41 mouse cellular contexts compared by ENCODE assay signal in genomic region chr16:57117562-57117961, GRCm38 (mm10). TPM values are rescaled to one million over a fixed set of nuclear protein-coding genes. Genes with fewer than 3 reads are reported as not detected.
"Had no signal": no experiment of that assay in that cellular context is flagged by ENCODE, and none has a peak within 500 bp of the region (broad histone marks: within the 10 kb centered on the region; RNA-seq: fewer than 3 reads in every experiment).

No protein-coding gene starts in this region.

- H3K9me3 ChIP-seq: limb, embryonic 10.5 days; limb, embryonic 12.5 days; limb, embryonic 13.5 days; limb, embryonic 15.5 days; liver, embryonic 12.5 days; liver, embryonic 13.5 days; liver, embryonic 15.5 days; lung, embryonic 15.5 days; megakaryocyte, embryonic 14.5 days; midbrain, embryonic 12.5 days; midbrain, embryonic 13.5 days; midbrain, embryonic 15.5 days; neural tube, embryonic 12.5 days; neural tube, embryonic 13.5 days had no signal

- H3K4me3 ChIP-seq: limb, embryonic 10.5 days; limb, embryonic 12.5 days; limb, embryonic 13.5 days; limb, embryonic 15.5 days; liver, embryonic 12.5 days; liver, embryonic 13.5 days; liver, embryonic 15.5 days; lung, embryonic 15.5 days; megakaryocyte, embryonic 14.5 days; midbrain, embryonic 12.5 days; midbrain, embryonic 13.5 days; midbrain, embryonic 15.5 days; myocyte; neural tube, embryonic 12.5 days; neural tube, embryonic 13.5 days had no signal

- DNase-seq: left cerebral cortex, postnatal 4 days; liver; liver, embryonic 13.5 days; liver, postnatal 0 days; lung, adult 2 months; lung, embryonic 14.5 days; lung, postnatal 10 days; lung, postnatal 14 days; lung, postnatal 36 days; lung, postnatal 4 days; midbrain, embryonic 14.5 days had no signal

- H3K4me1 ChIP-seq: lung, embryonic 15.5 days had no signal

- H3K9ac ChIP-seq: limb, embryonic 12.5 days; limb, embryonic 13.5 days; limb, embryonic 15.5 days; liver, embryonic 12.5 days; liver, embryonic 13.5 days; liver, embryonic 14.5 days; liver, embryonic 15.5 days; liver, postnatal 0 days; lung, embryonic 14.5 days; lung, embryonic 15.5 days; midbrain, embryonic 12.5 days; midbrain, embryonic 13.5 days; midbrain, embryonic 15.5 days; neural tube, embryonic 12.5 days; neural tube, embryonic 13.5 days had no signal

- H3K27ac ChIP-seq: limb, embryonic 10.5 days; limb, embryonic 12.5 days; limb, embryonic 13.5 days; limb, embryonic 15.5 days; liver, embryonic 12.5 days; liver, embryonic 13.5 days; liver, embryonic 14.5 days; liver, embryonic 15.5 days; lung, embryonic 15.5 days; macrophage; midbrain, embryonic 12.5 days; midbrain, embryonic 13.5 days; midbrain, embryonic 15.5 days; neural tube, embryonic 12.5 days; neural tube, embryonic 13.5 days had no signal

- H3K4me2 ChIP-seq: limb, embryonic 12.5 days; limb, embryonic 13.5 days; limb, embryonic 15.5 days; liver, embryonic 11.5 days; liver, embryonic 12.5 days; liver, embryonic 13.5 days; liver, embryonic 15.5 days; lung, embryonic 14.5 days; lung, embryonic 15.5 days; midbrain, embryonic 11.5 days; midbrain, embryonic 12.5 days; midbrain, embryonic 13.5 days; midbrain, embryonic 15.5 days; neural tube, embryonic 12.5 days; neural tube, embryonic 13.5 days had no signal

- ATAC-seq: liver, embryonic 12.5 days; liver, postnatal 0 days; lung, postnatal 0 days; midbrain, embryonic 13.5 days; midbrain, embryonic 15.5 days; midbrain, embryonic 16.5 days had no signal

- H3K36me3 ChIP-seq: limb, embryonic 10.5 days; limb, embryonic 12.5 days; limb, embryonic 13.5 days; limb, embryonic 15.5 days; liver, embryonic 12.5 days; liver, embryonic 13.5 days; liver, embryonic 15.5 days; lung, embryonic 15.5 days; midbrain, embryonic 12.5 days; midbrain, embryonic 13.5 days; midbrain, embryonic 15.5 days; neural tube, embryonic 12.5 days; neural tube, embryonic 13.5 days had no signal

- H3K27me3 ChIP-seq: limb, embryonic 12.5 days; limb, embryonic 13.5 days; limb, embryonic 15.5 days; lung, embryonic 15.5 days; midbrain, embryonic 12.5 days; midbrain, embryonic 13.5 days; midbrain, embryonic 15.5 days; neural tube, embryonic 12.5 days; neural tube, embryonic 13.5 days had no signal

RNA-seq across cellular contexts. Expression of gene Tmem45a2, which starts 46.4 kb away (rescaled TPM):
- total RNA-seq: left cerebral cortex, postnatal 10 days; left cerebral cortex, postnatal 14 days; left cerebral cortex, postnatal 25 days; left cerebral cortex, postnatal 4 days; liver, adult 2 months; megakaryocyte-erythroid progenitor cell, adult 5-6 weeks; midbrain, postnatal 0 days; monocyte, adult 5-6 weeks had no signal
- polyA plus RNA-seq: limb, embryonic 10.5 days; limb, embryonic 11.5 days; limb, embryonic 12.5 days; limb, embryonic 14.5 days; limb, embryonic 15.5 days; liver, adult 2 months; liver, embryonic 11.5 days; liver, embryonic 12.5 days; liver, embryonic 13.5 days; lung, embryonic 15.5 days; lung, postnatal 0 days; macrophage; midbrain, embryonic 11.5 days; midbrain, embryonic 12.5 days; midbrain, embryonic 13.5 days; midbrain, embryonic 14.5 days; midbrain, embryonic 15.5 days; midbrain, embryonic 16.5 days; myocyte; neural tube, embryonic 11.5 days; neural tube, embryonic 12.5 days had no signal
